Mouse (Mus musculus) lung, adult 2 months (tissue): ENCODE results near the gene Olfr703. TPM values are rescaled to one million over a fixed set of nuclear protein-coding genes. Genes with fewer than 3 reads are reported as not detected.

Experiments used
- DNase-seq: peaks from one replicate; pipeline ENCODE4 v3.0.0; 2022
- H3K4me1 ChIP-seq: fragments of 200-500 bp; 2 replicates; pipeline ENCODE4 v1.6.1; 2011; ENCODE audit warnings: low read length; ENCODE audit not compliant: control insufficient read depth, insufficient read depth
- H3K4me3 ChIP-seq: fragments of 200-500 bp; replicated peaks from 2 replicates; pipeline ENCODE3; 2011; ENCODE audit warnings: low read depth, mild to moderate bottlenecking, control low read depth, low read length; ENCODE audit errors: extremely low read depth
- CTCF ChIP-seq: fragments of 200-500 bp; IDR thresholded peaks from 2 replicates; pipeline ENCODE4 v1.5.1; 2011; ENCODE audit warnings: mild to moderate bottlenecking, low read length, control low read depth; ENCODE audit not compliant: insufficient read depth
- POLR2A ChIP-seq: fragments of 200-500 bp; IDR thresholded peaks from 2 replicates; pipeline ENCODE4 v1.6.1; 2011; ENCODE audit warnings: low read depth, mild to moderate bottlenecking, control low read depth, low read length, borderline replicate concordance; ENCODE audit errors: extremely low read depth
- WGBS: fragments of 180-500 bp; shearing (Covaris S2); methylation state at CpG from one replicate; pipeline ENCODE4 v1.1.7; 2018; 5-methylcytosine and 5-hydroxymethylcytosine counted together
- polyA plus RNA-seq: library from polyadenylated mRNA; depleted of rRNA; stranded (reverse); fragments of >200 nt; gene quantifications from 2 replicates; pipeline ENCODE4 v1.2.3, GENCODE M21; 2012; rRNA removed

Gene Olfr703
- polyA plus RNA-seq: not detected in 2 replicates

DNA sequence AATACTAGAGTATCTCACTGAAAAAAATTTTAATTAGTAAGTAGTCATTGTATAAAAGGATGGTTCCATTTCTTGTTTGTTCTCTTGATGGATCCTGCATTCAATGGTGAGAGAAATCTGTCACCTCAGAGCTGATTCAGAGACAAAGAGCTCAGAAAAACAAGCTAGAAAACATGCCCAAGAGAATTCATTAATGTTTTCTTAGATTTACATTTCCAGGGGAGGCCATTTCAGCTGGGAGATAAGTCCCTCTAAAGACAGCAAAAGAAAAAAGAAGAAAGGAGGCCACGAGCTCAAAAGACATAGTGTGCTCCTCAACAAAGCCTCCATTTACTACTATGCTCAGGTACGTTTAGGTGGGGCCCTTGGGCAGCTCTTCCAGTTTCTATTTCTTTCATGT lies at the start of gene Olfr703:
Gene Olfr703, plus strand, starts transcription at position 301 of the 400 bp plus-strand sequence.
- no peaks in the 10 kb centered on the region for H3K4me1 ChIP-seq
- 44% methylated on average over 2 of the region's 2 CpGs for WGBS
- no peak for TF ChIP-seq POLR2A
- no peak for TF ChIP-seq CTCF
- DNase-seq: no peak
- no peak within 1 kb of the TSS for H3K4me3 ChIP-seq

DNA sequence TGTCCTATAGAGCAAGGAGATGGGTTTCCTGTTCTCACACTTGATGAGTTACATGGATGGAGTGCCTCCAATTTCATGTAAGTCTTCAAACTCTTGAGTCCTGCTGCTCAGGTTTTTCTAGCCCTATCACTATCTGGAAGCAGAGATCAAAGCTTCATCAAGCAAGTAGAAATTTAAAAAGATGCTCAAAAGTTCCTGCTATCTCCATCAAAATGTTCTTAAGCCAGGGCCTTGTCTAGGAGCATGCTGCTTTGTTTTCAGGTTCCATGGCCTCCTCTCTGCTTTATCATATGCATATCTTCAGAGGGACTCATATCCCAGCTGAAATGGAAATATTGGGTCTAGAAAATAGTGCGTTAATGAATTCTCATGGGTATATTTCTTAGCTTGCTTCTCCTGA lies 34.4 kb upstream of the Olfr703 start, which contains the start of gene Olfr700:
Gene Olfr700, minus strand, starts transcription at position 101 of the 400 bp plus-strand sequence.
- no peak for DNase-seq
- Histone ChIP-seq H3K4me3 (no peak within 1 kb of the TSS), H3K4me1 (no peaks in the 10 kb centered on the region)
- TF ChIP-seq POLR2A: no peak
- TF ChIP-seq CTCF: no peak
- WGBS: 85% methylated on average over 1 of the region's 1 CpGs

DNA sequence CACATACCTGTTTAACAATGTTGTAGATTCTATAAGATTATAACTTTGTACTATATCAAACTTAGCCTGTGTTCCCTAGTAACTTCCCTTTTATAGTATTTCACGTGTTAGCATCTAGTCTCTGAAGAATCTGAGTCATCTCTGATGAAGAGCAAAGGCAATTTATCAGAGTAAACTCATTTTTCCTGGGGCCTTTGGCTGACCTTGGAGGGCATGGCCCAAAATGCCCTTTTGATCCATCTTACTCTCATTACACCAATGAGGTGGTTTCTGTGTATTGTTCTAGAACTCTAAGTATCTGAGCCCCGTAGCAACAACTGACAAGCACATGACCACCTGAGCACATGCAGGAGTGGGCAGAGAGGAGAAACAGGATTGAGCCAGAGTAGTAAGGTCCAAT lies 29.3 kb upstream of the Olfr703 start, which contains the start of gene Olfr701:
Gene Olfr701, plus strand, starts transcription at position 301 of the 400 bp plus-strand sequence.
- TF ChIP-seq CTCF (no peak), POLR2A (no peak)
- WGBS: 55% methylated on average over 2 of the region's 2 CpGs
- H3K4me3 ChIP-seq: no peak within 1 kb of the TSS

GRCm38 (mm10) chr7:106815775-106816174 lies 27.4 kb upstream of the Olfr703 start:
- DNase-seq: no peak
- 30% methylated on average over 2 of the region's 2 CpGs for WGBS
- no peak overlapping the region for H3K4me3 ChIP-seq
- H3K4me1 ChIP-seq: no peaks in the 10 kb centered on the region
- TF ChIP-seq POLR2A: no peak
- no peak for TF ChIP-seq CTCF

More for the DNA sequence above, 29.3 kb upstream of the Olfr703 start, which contains the start of gene Olfr701:
- no peak for DNase-seq
- no peaks in the 10 kb centered on the region for H3K4me1 ChIP-seq

- Histone ChIP-seq H3K4me3 (no peak overlapping the region), H3K4me1 (no peaks in the 10 kb centered on the region)
- TF ChIP-seq POLR2A (no peak), CTCF (no peak)
- no peak for DNase-seq
Measured at GRCm38 (mm10) chr7:106818414-106818813, 24.7 kb upstream of the Olfr703 start.

- H3K4me1 ChIP-seq: no peaks in the 10 kb centered on the region
- TF ChIP-seq CTCF (no peak), POLR2A (no peak)
- no peak within 1 kb of the TSS for H3K4me3 ChIP-seq
- no peak for DNase-seq
Measured at GRCm38 (mm10) chr7:106833793-106834192, 9.4 kb upstream of the Olfr703 start, which contains the start of gene Olfr702. Gene Olfr702, minus strand, starts transcription at chr7:106833893.

DNA sequence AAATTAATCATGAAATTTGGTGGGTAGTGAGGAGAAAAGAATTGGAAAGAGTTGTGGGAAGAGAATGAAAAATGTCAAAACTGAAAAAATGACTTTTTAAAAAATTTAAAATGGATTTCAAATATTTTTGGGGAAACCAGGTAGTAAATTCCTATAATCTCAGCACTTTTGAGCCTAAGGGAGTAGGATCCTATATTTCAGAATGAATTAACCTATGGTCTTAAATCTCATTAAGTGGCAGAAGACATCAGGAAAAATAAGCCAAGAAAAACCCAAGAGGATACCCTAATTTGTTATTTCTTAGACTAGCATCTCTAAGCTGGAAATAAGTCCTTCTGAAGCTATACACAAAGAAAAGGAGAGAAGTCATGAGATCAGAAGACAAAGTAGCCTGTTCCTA lies 19.7 kb downstream of the Olfr703 start, which contains the start of gene Olfr704:
Gene Olfr704, plus strand, starts transcription at position 301 of the 400 bp plus-strand sequence.
- Histone ChIP-seq H3K4me1 (no peaks in the 10 kb centered on the region), H3K4me3 (no peak within 1 kb of the TSS)
- no peak for DNase-seq
- no peak for TF ChIP-seq CTCF
- TF ChIP-seq POLR2A: no peak

DNA sequence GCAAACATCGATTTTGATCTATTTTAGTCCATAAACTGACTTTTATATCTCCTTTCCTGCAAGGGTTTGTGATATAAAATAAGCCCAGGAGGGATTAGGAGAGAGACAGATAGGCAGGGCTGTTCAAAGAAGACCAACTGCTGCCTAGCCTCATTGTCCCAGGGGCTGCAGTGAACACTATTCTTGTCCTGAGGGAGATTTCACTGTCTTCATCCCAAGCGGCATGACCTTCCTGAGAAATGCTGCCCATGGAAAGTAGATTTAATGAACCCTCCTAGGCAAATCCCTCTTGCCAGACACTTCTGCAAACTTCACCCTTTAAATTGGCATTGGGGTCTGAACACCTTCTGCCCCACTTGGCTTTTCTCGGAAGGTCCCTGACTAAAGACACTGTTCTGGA lies 33.6 kb downstream of the Olfr703 start, which contains the start of gene Olfr705:
Gene Olfr705, minus strand, starts transcription at position 101 of the 400 bp plus-strand sequence.
- Histone ChIP-seq H3K4me3 (no peak within 1 kb of the TSS), H3K4me1 (no peaks in the 10 kb centered on the region)
- WGBS: 68% methylated on average over 3 of the region's 3 CpGs
- no peak for DNase-seq
- TF ChIP-seq CTCF: no peak
- TF ChIP-seq POLR2A: no peak

- H3K4me3 ChIP-seq: no peak within 1 kb of the TSS
- DNase-seq: no peak
- 64% methylated on average over 2 of the region's 2 CpGs for WGBS
- H3K4me1 ChIP-seq: no peaks in the 10 kb centered on the region
- no peak for TF ChIP-seq POLR2A
- no peak for TF ChIP-seq CTCF
Measured at GRCm38 (mm10) chr7:106888062-106888461, 44.9 kb downstream of the Olfr703 start, which contains the start of gene Olfr706. Gene Olfr706, minus strand, starts transcription at chr7:106888162.

Other genes with a start within 250 kb of the Olfr703 start
- not detected in 2 replicates for gene Olfr693, start 162.8 kb upstream of the Olfr703 start, polyA plus RNA-seq
- not detected in 2 replicates for gene Olfr694, start 151.5 kb upstream of the Olfr703 start, polyA plus RNA-seq
- gene Olfr695, start 127.0 kb upstream of the Olfr703 start, polyA plus RNA-seq: not detected in 2 replicates
- gene Olfr697, start 100.9 kb upstream of the Olfr703 start, polyA plus RNA-seq: not detected in 2 replicates
- gene Olfr698, start 88.0 kb upstream of the Olfr703 start, polyA plus RNA-seq: not detected in 2 replicates
- gene Olfr699, start 50.2 kb upstream of the Olfr703 start, polyA plus RNA-seq: not detected in 2 replicates
- gene Olfr700, start 34.5 kb upstream of the Olfr703 start, polyA plus RNA-seq: not detected in 2 replicates
- not detected in 2 replicates for gene Olfr701, start 29.2 kb upstream of the Olfr703 start, polyA plus RNA-seq
- not detected in 2 replicates for gene Olfr702, start 9.5 kb upstream of the Olfr703 start, polyA plus RNA-seq
- gene Olfr704, start 19.8 kb downstream of the Olfr703 start, polyA plus RNA-seq: not detected in 2 replicates
- not detected in 2 replicates for gene Olfr705, start 33.5 kb downstream of the Olfr703 start, polyA plus RNA-seq
- gene Olfr706, start 44.8 kb downstream of the Olfr703 start, polyA plus RNA-seq: not detected in 2 replicates
- not detected in 2 replicates for gene Olfr707, start 57.9 kb downstream of the Olfr703 start, polyA plus RNA-seq
- not detected in 2 replicates for gene Olfr1532-ps1, start 64.6 kb downstream of the Olfr703 start, polyA plus RNA-seq
- not detected in 2 replicates for gene Olfr709-ps1, start 88.9 kb downstream of the Olfr703 start, polyA plus RNA-seq
- not detected in 2 replicates for gene Olfr710, start 105.0 kb downstream of the Olfr703 start, polyA plus RNA-seq
- gene Olfr6, start 120.6 kb downstream of the Olfr703 start, polyA plus RNA-seq: not detected in 2 replicates
- not detected in 2 replicates for gene Olfr711, start 132.1 kb downstream of the Olfr703 start, polyA plus RNA-seq
- gene Olfr2, start 162.7 kb downstream of the Olfr703 start, polyA plus RNA-seq: not detected in 2 replicates
- gene Olfr713, start 187.8 kb downstream of the Olfr703 start, polyA plus RNA-seq: not detected in 2 replicates
- not detected in 2 replicates for gene Olfr714, start 227.6 kb downstream of the Olfr703 start, polyA plus RNA-seq
- gene Olfr17, start 249.9 kb downstream of the Olfr703 start, polyA plus RNA-seq: not detected in 2 replicates